Mouse (Mus musculus) MEL (cell line): ENCODE measurements around the gene Alkbh4.

Source experiments
- BHLHE40 ChIP-seq: IDR thresholded peaks from 2 replicates; pipeline ENCODE4 v1.6.1; 2012; ENCODE audit warnings: low read depth, mild to moderate bottlenecking, inconsistent platforms, low read length, improper control_type of control experiment, borderline replicate concordance
- CHD2 ChIP-seq: IDR thresholded peaks from 2 replicates; pipeline ENCODE4 v1.6.1; 2011; ENCODE audit warnings: low read length, improper control_type of control experiment
- CTCF ChIP-seq, 3 experiments: IDR thresholded peaks in 2 of 3; conservative IDR thresholded peaks in 1 of 3; 2 replicates each; pipeline ENCODE4 v1.5.1; 2011 to 2012; ENCODE audit warnings: low read length in 3 of 3, low read depth in 2 of 3, mild to moderate bottlenecking in 2 of 3, improper control_type of control experiment in 1 of 3, inconsistent platforms in 1 of 3, mixed read lengths in 1 of 3, moderate library complexity in 1 of 3; ENCODE audit not compliant: control insufficient read depth in 1 of 3, insufficient read depth in 1 of 3, poor library complexity in 1 of 3, severe bottlenecking in 1 of 3
- EP300 ChIP-seq, 2 experiments: IDR thresholded peaks; 2 replicates each; pipeline ENCODE4 v1.6.1; 2011; ENCODE audit warnings: improper control_type of control experiment in 2 of 2, low read length in 2 of 2, low read depth in 1 of 2, mild to moderate bottlenecking in 1 of 2
- SIN3A ChIP-seq: IDR thresholded peaks from 2 replicates; pipeline ENCODE4 v1.6.1; 2012; ENCODE audit warnings: low read length, improper control_type of control experiment, inconsistent platforms
- TBP ChIP-seq: IDR thresholded peaks from 2 replicates; pipeline ENCODE4 v1.8.0; 2011; ENCODE audit warnings: low read depth, low read length, improper control_type of control experiment
- TCF12 ChIP-seq: IDR thresholded peaks from 2 replicates; pipeline ENCODE4 v1.6.1; 2014; ENCODE audit warnings: low read depth, mild to moderate bottlenecking, inconsistent platforms, low read length, improper control_type of control experiment, moderate library complexity

- TF ChIP-seq CHD2, result no peak
- TF ChIP-seq CTCF (IDR thresholded peaks at IDR 0.05 in 2 of 3, conservative IDR thresholded peaks at IDR 0.05 in 1 of 3; ENCODE audit: control insufficient read depth in 1 of 3, insufficient read depth in 1 of 3, low read depth in 2 of 3, low read length in 3 of 3, poor library complexity in 1 of 3, severe bottlenecking in 1 of 3), result no peak
- TF ChIP-seq SIN3A, result no peak
- TF ChIP-seq TCF12, result no peak
- no peak for TF ChIP-seq EP300 (IDR thresholded peaks at IDR 0.05; ENCODE audit: low read depth in 1 of 2, low read length in 2 of 2)
- TF ChIP-seq TBP, result no peak
- no peak for TF ChIP-seq BHLHE40
These were observed 44.0 kb upstream of the Alkbh4 start for GRCm38 (mm10) chr5:136091927-136092326.
